Mouse (Mus musculus): ENCODE results near the gene Tnn. TPM values are rescaled to one million over a fixed set of nuclear protein-coding genes. Genes with fewer than 3 reads are reported as not detected.

Gene Tnn
- polyA plus RNA-seq, 1 experiment from 2014 or later, result not detected

DNA sequence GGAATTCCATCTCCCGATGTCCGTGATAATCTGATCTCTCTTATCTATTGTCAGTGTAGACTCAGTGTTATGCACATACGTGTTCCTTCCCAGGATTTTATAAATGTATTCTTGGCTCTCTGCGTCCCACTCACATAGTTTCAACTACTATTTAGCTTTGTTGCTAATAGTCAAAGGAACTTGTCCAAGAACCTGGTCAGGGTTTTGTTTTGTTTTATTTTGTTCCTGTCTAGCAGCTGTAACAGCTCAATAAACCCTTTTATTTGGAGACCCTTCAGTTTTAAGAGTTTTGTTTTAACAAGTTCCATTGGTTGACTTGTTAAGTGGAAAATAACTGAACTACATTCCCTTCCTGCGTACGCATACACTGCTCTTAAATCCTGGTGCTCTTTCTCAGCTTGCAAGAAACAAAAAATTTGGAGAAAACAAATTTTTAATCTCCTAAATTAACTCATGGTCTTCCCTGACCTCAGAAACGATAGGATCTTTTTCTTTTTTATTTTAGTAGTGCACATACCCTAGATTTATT lies 17.0 kb downstream of the Tnn start:
- H3K27me3 ChIP-seq (ENCODE audit: low read depth, poor library complexity, severe bottlenecking), result no peaks in the 10 kb centered on the region
- WGBS, result 87% methylated on average over 7 of the region's 7 CpGs
- DNase-seq (ENCODE audit: low spot score), result no peak
- H3K36me3 ChIP-seq, result no peaks in the 10 kb centered on the region
- H3K9me3 ChIP-seq (replicated peaks), result no peaks in the 10 kb centered on the region
- no peak overlapping the region for H3K27ac ChIP-seq
- H3K4me1 ChIP-seq, result no peaks in the 10 kb centered on the region
- no peak overlapping the region for H3K4me3 ChIP-seq

GRCm38 (mm10) chr1:160133464-160134079 lies 19.8 kb downstream of the Tnn start:
- 68% methylated on average over 4 of the region's 4 CpGs for WGBS
- no peaks in the 10 kb centered on the region for H3K4me1 ChIP-seq
- no peaks in the 10 kb centered on the region for H3K9me3 ChIP-seq (replicated peaks)
- DNase-seq (ENCODE audit: low spot score), result no peak
- H3K27ac ChIP-seq, result no peak overlapping the region
- no peak overlapping the region for H3K4me3 ChIP-seq
- no peaks in the 10 kb centered on the region for H3K36me3 ChIP-seq
- H3K27me3 ChIP-seq (ENCODE audit: low read depth, poor library complexity, severe bottlenecking), result no peaks in the 10 kb centered on the region

GRCm38 (mm10) chr1:160123957-160124356 lies 29.4 kb downstream of the Tnn start:
- WGBS, result 95% methylated on average over 2 of the region's 2 CpGs
- Histone ChIP-seq H3K27me3 (ENCODE audit: low read depth, poor library complexity, severe bottlenecking) (no peaks in the 10 kb centered on the region), H3K4me1 (no peaks in the 10 kb centered on the region), H3K9me3 (replicated peaks) (no peaks in the 10 kb centered on the region), H3K27ac (no peak overlapping the region), H3K36me3 (no peaks in the 10 kb centered on the region), H3K4me3 (no peak overlapping the region)
- no peak for DNase-seq (ENCODE audit: low spot score)

DNA sequence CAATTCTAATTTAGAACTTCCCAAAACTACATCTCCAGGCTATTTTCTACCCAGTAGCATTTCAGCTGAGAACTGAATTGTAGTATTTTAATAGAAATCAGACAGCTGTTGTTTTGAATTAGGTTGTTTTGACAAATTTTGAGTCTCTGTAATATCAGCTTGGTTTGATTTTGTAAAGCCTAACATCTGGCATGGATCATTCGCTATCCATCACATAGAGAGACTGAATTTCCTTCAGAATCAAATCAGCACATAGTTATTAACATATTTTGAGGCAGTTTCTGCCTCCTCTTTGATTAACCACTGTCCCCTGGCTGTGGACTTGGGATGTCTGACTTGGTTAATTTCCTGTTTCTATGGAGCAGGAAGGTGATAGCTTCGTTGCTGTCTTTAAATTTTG lies 44.8 kb downstream of the Tnn start:
- Histone ChIP-seq H3K9me3 (replicated peaks) (no peaks in the 10 kb centered on the region), H3K27me3 (ENCODE audit: low read depth, poor library complexity, severe bottlenecking) (no peaks in the 10 kb centered on the region), H3K27ac (no peak overlapping the region), H3K4me1 (no peaks in the 10 kb centered on the region), H3K36me3 (no peaks in the 10 kb centered on the region), H3K4me3 (no peak overlapping the region)
- 78% methylated on average over 2 of the region's 2 CpGs for WGBS
- DNase-seq (ENCODE audit: low spot score), result no peak

GRCm38 (mm10) chr1:160105426-160105825 lies 48.0 kb downstream of the Tnn start:
- H3K36me3 ChIP-seq, result no peaks in the 10 kb centered on the region

GRCm38 (mm10) chr1:160100996-160101395 lies 52.4 kb downstream of the Tnn start:
- Histone ChIP-seq H3K4me1 (no peaks in the 10 kb centered on the region), H3K27ac (no peak overlapping the region), H3K4me3 (no peak overlapping the region), H3K9me3 (replicated peaks) (no peaks in the 10 kb centered on the region), H3K36me3 (no peaks in the 10 kb centered on the region), H3K27me3 (ENCODE audit: low read depth, poor library complexity, severe bottlenecking) (no peaks in the 10 kb centered on the region)
- 87% methylated on average over 5 of the region's 5 CpGs for WGBS
- DNase-seq (ENCODE audit: low spot score), result no peak

More at GRCm38 (mm10) chr1:160105426-160105825, 48.0 kb downstream of the Tnn start:
- Histone ChIP-seq H3K27ac (no peak overlapping the region), H3K4me1 (no peaks in the 10 kb centered on the region), H3K27me3 (ENCODE audit: low read depth, poor library complexity, severe bottlenecking) (no peaks in the 10 kb centered on the region), H3K4me3 (no peak overlapping the region), H3K9me3 (replicated peaks) (no peaks in the 10 kb centered on the region)
- 88% methylated on average over 5 of the region's 5 CpGs for WGBS
- no peak for DNase-seq (ENCODE audit: low spot score)

- Histone ChIP-seq H3K27ac (no peak overlapping the region), H3K36me3 (no peaks in the 10 kb centered on the region), H3K4me1 (no peaks in the 10 kb centered on the region), H3K4me3 (no peak overlapping the region), H3K27me3 (ENCODE audit: low read depth, poor library complexity, severe bottlenecking) (no peaks in the 10 kb centered on the region), H3K9me3 (replicated peaks) (no peaks in the 10 kb centered on the region)
- WGBS, result 86% methylated on average over 5 of the region's 5 CpGs
- no peak for DNase-seq (ENCODE audit: low spot score)
Measured at GRCm38 (mm10) chr1:160099659-160100302, 53.6 kb downstream of the Tnn start.

GRCm38 (mm10) chr1:160086651-160087050 lies 66.7 kb downstream of the Tnn start:
- DNase-seq (ENCODE audit: low spot score), result no peak
- 68% methylated on average over 2 of the region's 2 CpGs for WGBS
- H3K4me3 ChIP-seq, result no peak overlapping the region
- H3K4me1 ChIP-seq, result no peaks in the 10 kb centered on the region
- no peaks in the 10 kb centered on the region for H3K36me3 ChIP-seq
- no peaks in the 10 kb centered on the region for H3K9me3 ChIP-seq (replicated peaks)
- H3K27ac ChIP-seq, result no peak overlapping the region
- no peaks in the 10 kb centered on the region for H3K27me3 ChIP-seq (ENCODE audit: low read depth, poor library complexity, severe bottlenecking)

- DNase-seq (ENCODE audit: low spot score), result no peak
- H3K9me3 ChIP-seq (replicated peaks), result no peaks in the 10 kb centered on the region
- H3K27me3 ChIP-seq (ENCODE audit: low read depth, poor library complexity, severe bottlenecking), result no peaks in the 10 kb centered on the region
- no peaks in the 10 kb centered on the region for H3K36me3 ChIP-seq
- no peak overlapping the region for H3K4me3 ChIP-seq
- H3K27ac ChIP-seq, result no peak overlapping the region
- WGBS, result 100% methylated on average over 1 of the region's 1 CpGs
- 0 out of 2 replicates have a peak, but pooled peaks cover 3% of the 10 kb centered on the region for H3K4me1 ChIP-seq
Measured at GRCm38 (mm10) chr1:160084239-160084638, 69.1 kb downstream of the Tnn start.

DNA sequence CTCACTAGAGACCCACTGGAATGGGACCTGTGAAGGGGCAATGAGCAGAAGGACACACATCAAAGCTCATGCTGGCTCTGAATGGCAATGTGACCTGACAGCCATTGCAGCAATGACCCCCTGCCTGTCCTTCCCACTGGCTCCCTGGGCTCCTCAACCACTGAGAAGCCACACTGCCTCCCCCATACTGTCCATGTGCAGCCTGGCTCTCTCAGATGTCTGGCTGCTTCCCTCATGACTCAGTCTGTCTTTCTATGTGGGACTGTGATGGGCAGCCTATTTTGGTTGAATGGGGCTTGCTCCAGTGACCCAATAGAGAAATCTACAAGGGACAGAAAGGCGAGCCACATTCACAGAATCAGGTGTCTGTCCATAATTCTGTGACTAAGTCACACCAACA lies 70.7 kb downstream of the Tnn start:
- Histone ChIP-seq H3K27me3 (ENCODE audit: low read depth, poor library complexity, severe bottlenecking) (no peaks in the 10 kb centered on the region), H3K27ac (no peak overlapping the region), H3K9me3 (replicated peaks) (no peaks in the 10 kb centered on the region), H3K36me3 (no peaks in the 10 kb centered on the region), H3K4me3 (no peak overlapping the region), H3K4me1 (0 out of 2 replicates have a peak, but pooled peaks cover 3% of the 10 kb centered on the region)
- no peak for DNase-seq (ENCODE audit: low spot score)
- WGBS, result 93% methylated on average over 1 of the region's 1 CpGs

GRCm38 (mm10) chr1:160080800-160081436 lies 72.5 kb downstream of the Tnn start:
- Histone ChIP-seq H3K4me1 (0 out of 2 replicates have a peak, but pooled peaks cover 3% of the 10 kb centered on the region), H3K36me3 (no peaks in the 10 kb centered on the region), H3K4me3 (no peak overlapping the region), H3K9me3 (replicated peaks) (no peaks in the 10 kb centered on the region), H3K27ac (no peak overlapping the region), H3K27me3 (ENCODE audit: low read depth, poor library complexity, severe bottlenecking) (no peaks in the 10 kb centered on the region)
- WGBS, result 17% methylated on average over 2 of the region's 2 CpGs
- DNase-seq (ENCODE audit: low spot score), result peak; percentile 84

- DNase-seq (ENCODE audit: low spot score), result no peak
- 77% methylated on average over 14 of the region's 14 CpGs for WGBS
- 0 out of 2 replicates have a peak, but pooled peaks cover 3% of the 10 kb centered on the region for H3K4me1 ChIP-seq
- H3K27me3 ChIP-seq (ENCODE audit: low read depth, poor library complexity, severe bottlenecking), result no peaks in the 10 kb centered on the region
- no peak overlapping the region for H3K4me3 ChIP-seq
- no peaks in the 10 kb centered on the region for H3K36me3 ChIP-seq
- no peak overlapping the region for H3K27ac ChIP-seq
- no peaks in the 10 kb centered on the region for H3K9me3 ChIP-seq (replicated peaks)
Measured at GRCm38 (mm10) chr1:160078882-160079661, 74.3 kb downstream of the Tnn start.

Data from limb, embryonic 10.5 days (tissue).